Mouse (Mus musculus): ENCODE measurements around the gene Mycbp2.

- no peak for TF ChIP-seq CTCF (IDR thresholded peaks at IDR 0.05; ENCODE audit: extremely low read depth, insufficient read length, insufficient replicate concordance, low read depth, low read length)
- no peak for TF ChIP-seq POLR2A (IDR thresholded peaks at IDR 0.05; ENCODE audit: low read depth, low read length)
Measured at GRCm38 (mm10) chr14:103075166-103075565, 271.4 kb downstream of the Mycbp2 start.

Data from small intestine, adult 2 months (tissue).